Mouse (Mus musculus): ENCODE results near the gene Nup37. TPM values are rescaled to one million over a fixed set of nuclear protein-coding genes. Genes with fewer than 3 reads are reported as not detected.

Gene Nup37
- polyA plus RNA-seq, 1 experiment: 24.0 TPM

DNA sequence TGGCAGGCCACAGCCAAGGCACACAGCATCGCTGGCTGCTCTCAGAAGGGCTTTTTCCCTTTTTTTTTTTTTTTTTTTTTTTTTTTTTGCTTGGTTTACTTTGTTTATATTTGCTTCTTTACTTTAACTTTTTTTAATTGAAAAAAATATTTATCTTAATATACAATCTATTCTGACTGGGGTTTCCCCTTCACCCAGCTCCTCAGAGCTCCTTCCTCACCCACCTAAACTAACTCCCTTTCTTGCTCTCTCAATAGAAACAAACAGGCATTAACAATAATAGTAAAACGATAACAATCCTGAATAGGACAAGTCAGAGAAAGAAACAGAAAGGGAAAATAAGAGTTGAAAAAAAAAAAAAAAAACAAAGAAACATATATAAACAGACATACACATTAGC is 15.3 kb downstream of the Nup37 start:
- Histone ChIP-seq H3K4me3 (replicated peaks; ENCODE audit: control insufficient read depth, low read depth, low read length) (no peak overlapping the region), H3K27ac (ENCODE audit: control insufficient read depth, insufficient read depth, low read depth, low read length, poor library complexity) (no peak overlapping the region), H3K4me1 (ENCODE audit: control insufficient read depth, insufficient read depth, low read length) (no peaks in the 10 kb centered on the region)
- no peak for TF ChIP-seq CTCF (IDR thresholded peaks at IDR 0.05; ENCODE audit: control insufficient read depth, insufficient read depth, low read length)
- no peak for TF ChIP-seq POLR2A (IDR thresholded peaks at IDR 0.05; ENCODE audit: borderline replicate concordance, control insufficient read depth, low read depth, low read length)
- WGBS: 79% methylated on average over 2 of the region's 2 CpGs

DNA sequence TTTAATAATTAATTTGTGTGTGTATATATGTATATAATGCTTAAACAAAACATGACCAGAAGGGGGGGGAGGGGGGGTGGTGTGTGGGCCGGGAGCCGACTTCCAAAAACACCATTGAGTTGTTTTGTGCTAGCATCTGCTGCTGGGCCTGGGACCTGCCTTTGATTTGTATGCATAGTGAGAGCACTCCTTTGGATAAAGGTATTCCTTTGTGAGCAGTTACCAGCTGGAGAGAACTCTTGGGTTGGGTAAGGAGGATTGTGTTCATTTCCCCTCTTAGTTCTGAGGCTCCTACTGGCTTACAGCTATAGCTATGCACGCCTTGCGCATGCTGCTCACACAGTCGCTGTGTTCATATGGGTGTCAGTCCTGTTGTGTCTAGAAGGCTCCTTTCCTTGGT is 15.9 kb downstream of the Nup37 start:
- WGBS: 96% methylated on average over 5 of the region's 5 CpGs

DNA sequence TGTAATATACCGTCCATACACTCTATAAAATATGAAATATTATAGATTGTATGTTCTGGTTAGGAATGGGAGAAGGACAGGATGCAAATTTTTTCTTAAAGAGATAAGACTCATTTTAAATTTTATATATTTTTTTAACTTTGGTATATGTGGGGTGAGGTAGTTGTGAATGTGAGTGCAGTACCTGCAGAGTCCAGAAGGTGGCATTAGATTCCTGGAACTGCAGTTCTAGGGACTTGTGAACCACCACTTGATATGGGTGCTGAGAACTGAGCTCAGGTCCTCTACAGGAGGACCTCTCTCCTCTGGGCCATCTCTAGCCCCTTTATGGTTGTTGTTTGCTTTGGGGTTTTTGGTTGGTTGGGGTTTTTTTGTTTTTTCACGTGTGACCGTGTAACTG is 19.4 kb downstream of the Nup37 start:
- TF ChIP-seq POLR2A (IDR thresholded peaks at IDR 0.05; ENCODE audit: borderline replicate concordance, control insufficient read depth, low read depth, low read length): no peak
- Histone ChIP-seq H3K4me3 (replicated peaks; ENCODE audit: control insufficient read depth, low read depth, low read length) (no peak overlapping the region), H3K27ac (ENCODE audit: control insufficient read depth, insufficient read depth, low read depth, low read length, poor library complexity) (no peak overlapping the region), H3K4me1 (ENCODE audit: control insufficient read depth, insufficient read depth, low read length) (no peaks in the 10 kb centered on the region)
- 88% methylated on average over 3 of the region's 3 CpGs for WGBS

More for the DNA sequence above, 15.9 kb downstream of the Nup37 start:
- Histone ChIP-seq H3K4me3 (replicated peaks; ENCODE audit: control insufficient read depth, low read depth, low read length) (no peak overlapping the region), H3K4me1 (ENCODE audit: control insufficient read depth, insufficient read depth, low read length) (no peaks in the 10 kb centered on the region), H3K27ac (ENCODE audit: control insufficient read depth, insufficient read depth, low read depth, low read length, poor library complexity) (no peak overlapping the region)
- no peak for TF ChIP-seq CTCF (IDR thresholded peaks at IDR 0.05; ENCODE audit: control insufficient read depth, insufficient read depth, low read length)
- TF ChIP-seq POLR2A (IDR thresholded peaks at IDR 0.05; ENCODE audit: borderline replicate concordance, control insufficient read depth, low read depth, low read length): no peak

DNA sequence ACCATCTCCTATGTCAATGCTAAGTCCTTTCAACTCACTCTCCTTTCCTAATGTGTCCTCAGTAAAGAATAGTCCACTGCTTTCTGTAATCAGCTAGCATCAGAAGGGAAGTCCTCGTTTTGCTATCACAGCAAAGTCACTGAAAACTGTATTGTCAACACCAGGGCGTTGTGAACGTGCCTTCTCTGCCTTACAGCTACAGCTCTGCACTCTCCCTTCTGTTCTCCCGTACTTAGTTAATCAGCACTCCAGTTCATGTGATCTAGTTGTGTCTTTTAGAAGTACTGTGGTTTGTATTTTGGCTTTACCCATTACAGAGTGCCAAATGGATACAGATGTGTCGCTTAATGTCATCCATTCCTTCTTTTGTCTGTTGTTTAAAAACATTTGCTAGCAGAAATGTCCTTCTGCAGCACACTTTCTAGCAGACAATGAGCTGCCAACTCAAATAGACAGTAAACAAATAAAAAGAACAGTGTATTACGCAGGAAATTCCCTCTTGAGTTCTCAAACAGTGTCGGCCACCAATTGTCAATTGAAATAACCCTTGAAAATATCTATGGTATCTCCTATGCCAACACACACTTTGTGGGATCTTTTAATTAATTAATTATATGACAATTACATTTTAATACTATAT is 20.8 kb downstream of the Nup37 start:
- Histone ChIP-seq H3K4me3 (replicated peaks; ENCODE audit: control insufficient read depth, low read depth, low read length) (no peak overlapping the region), H3K4me1 (ENCODE audit: control insufficient read depth, insufficient read depth, low read length) (no peaks in the 10 kb centered on the region), H3K27ac (ENCODE audit: control insufficient read depth, insufficient read depth, low read depth, low read length, poor library complexity) (no peak overlapping the region)
- TF ChIP-seq CTCF (IDR thresholded peaks at IDR 0.05; ENCODE audit: control insufficient read depth, insufficient read depth, low read length) (no peak), POLR2A (IDR thresholded peaks at IDR 0.05; ENCODE audit: borderline replicate concordance, control insufficient read depth, low read depth, low read length) (no peak)
- WGBS: 84% methylated on average over 7 of the region's 7 CpGs

DNA sequence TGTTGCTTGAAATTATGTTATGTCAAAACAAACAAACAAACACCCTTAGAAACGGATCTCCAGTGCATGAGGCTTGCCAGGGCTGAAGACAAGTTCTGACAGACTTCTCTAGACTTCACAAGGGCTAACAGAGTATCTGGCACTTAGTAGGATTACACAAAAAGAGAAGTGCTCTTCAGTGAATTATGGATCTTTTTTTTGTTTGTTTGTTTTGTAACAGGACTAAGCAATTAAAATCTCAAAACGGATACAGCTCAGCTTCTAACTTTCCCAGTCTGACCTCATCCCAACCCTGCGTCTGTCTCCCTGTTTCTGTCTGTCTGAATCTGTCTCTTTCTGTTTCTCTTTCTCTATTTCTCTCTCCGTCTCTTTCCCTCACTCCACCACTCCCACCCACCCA is 53.7 kb downstream of the Nup37 start:
- Histone ChIP-seq H3K4me1 (ENCODE audit: control insufficient read depth, insufficient read depth, low read length) (no peaks in the 10 kb centered on the region; the same call in 1 of the 2 replicates), H3K27ac (ENCODE audit: control insufficient read depth, insufficient read depth, low read depth, low read length, poor library complexity) (no peak overlapping the region), H3K4me3 (replicated peaks; ENCODE audit: control insufficient read depth, low read depth, low read length) (no peak overlapping the region)
- 7% methylated on average over 4 of the region's 4 CpGs for WGBS
- no peak for TF ChIP-seq POLR2A (IDR thresholded peaks at IDR 0.05; ENCODE audit: borderline replicate concordance, control insufficient read depth, low read depth, low read length)

DNA sequence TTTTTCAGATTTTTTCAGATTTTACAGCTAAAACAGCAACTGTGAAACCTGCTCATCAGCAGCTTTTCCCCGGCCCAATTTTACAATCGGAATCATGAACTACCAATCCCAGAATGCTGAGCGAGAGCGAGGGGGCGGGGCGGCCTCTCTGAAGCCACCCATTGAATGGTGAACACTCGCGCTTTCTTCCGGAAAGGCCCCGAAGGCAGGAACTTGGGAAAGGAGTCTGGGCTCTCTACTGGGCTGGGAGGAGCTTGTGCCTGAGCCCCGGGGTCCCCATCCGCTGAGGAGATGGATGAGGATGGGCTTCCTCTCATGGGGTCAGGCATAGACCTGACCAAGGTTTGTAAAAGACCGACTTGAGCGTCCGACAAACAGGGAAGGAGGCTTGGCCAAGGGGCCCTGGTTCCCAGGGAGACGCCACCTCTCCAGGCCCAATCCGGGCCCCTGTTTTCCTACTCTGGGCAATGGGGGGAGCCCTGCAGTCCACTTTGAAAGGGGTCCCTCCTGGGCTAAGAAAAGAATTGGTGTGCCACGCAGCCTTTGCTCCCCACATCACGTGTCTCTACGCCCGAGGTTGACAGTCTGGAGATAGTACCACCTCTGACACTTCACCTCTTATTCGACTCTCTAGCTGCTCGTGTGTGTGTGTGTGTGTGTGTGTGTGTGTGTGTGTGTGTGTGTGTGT is 54.3 kb downstream of the Nup37 start, which contains the start of gene Washc3:
Gene Washc3, plus strand, starts transcription at position 143 of the 688 bp plus-strand sequence.
- peak; percentile 69; the same call in 1 of the 2 replicates for TF ChIP-seq POLR2A (IDR thresholded peaks at IDR 0.05; ENCODE audit: borderline replicate concordance, control insufficient read depth, low read depth, low read length)
- TF ChIP-seq CTCF (IDR thresholded peaks at IDR 0.05; ENCODE audit: control insufficient read depth, insufficient read depth, low read length): no peak
- peak within 1 kb of the TSS; percentile 33 for H3K27ac ChIP-seq (ENCODE audit: control insufficient read depth, insufficient read depth, low read depth, low read length, poor library complexity)
- peak within 1 kb of the TSS; percentile 91 for H3K4me3 ChIP-seq (replicated peaks; ENCODE audit: control insufficient read depth, low read depth, low read length)
- no peaks in the 10 kb centered on the region; the same call in 1 of the 2 replicates for H3K4me1 ChIP-seq (ENCODE audit: control insufficient read depth, insufficient read depth, low read length)
- WGBS: under 1% methylated on average over 23 of the region's 23 CpGs

DNA sequence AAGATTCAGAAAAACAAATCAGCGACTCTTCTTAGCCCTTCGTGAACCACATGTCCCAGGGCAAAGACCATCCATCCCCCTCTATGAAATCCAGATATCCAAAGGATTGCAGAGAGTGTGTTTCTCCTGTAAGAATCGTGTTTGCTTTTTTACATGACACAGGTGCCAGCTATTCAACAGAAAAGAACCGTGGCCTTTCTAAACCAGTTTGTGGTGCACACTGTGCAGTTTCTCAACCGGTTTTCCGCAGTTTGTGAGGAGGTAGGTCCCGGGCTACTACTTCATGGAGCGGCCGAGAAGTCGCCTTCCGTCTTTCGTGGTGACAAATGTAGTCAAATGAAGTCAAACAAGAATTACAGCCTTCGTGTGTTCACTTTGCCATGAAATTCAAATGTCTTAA is 54.9 kb downstream of the Nup37 start:
- TF ChIP-seq POLR2A (IDR thresholded peaks at IDR 0.05; ENCODE audit: borderline replicate concordance, control insufficient read depth, low read depth, low read length) (no peak), CTCF (IDR thresholded peaks at IDR 0.05; ENCODE audit: control insufficient read depth, insufficient read depth, low read length) (no peak)
- H3K4me1 ChIP-seq (ENCODE audit: control insufficient read depth, insufficient read depth, low read length): no peaks in the 10 kb centered on the region; the same call in 1 of the 2 replicates
- H3K4me3 ChIP-seq (replicated peaks; ENCODE audit: control insufficient read depth, low read depth, low read length): peak overlapping the region; percentile 91
- 67% methylated on average over 13 of the region's 13 CpGs for WGBS
- peak overlapping the region; percentile 33; the same call in 1 of the 2 replicates for H3K27ac ChIP-seq (ENCODE audit: control insufficient read depth, insufficient read depth, low read depth, low read length, poor library complexity)

DNA sequence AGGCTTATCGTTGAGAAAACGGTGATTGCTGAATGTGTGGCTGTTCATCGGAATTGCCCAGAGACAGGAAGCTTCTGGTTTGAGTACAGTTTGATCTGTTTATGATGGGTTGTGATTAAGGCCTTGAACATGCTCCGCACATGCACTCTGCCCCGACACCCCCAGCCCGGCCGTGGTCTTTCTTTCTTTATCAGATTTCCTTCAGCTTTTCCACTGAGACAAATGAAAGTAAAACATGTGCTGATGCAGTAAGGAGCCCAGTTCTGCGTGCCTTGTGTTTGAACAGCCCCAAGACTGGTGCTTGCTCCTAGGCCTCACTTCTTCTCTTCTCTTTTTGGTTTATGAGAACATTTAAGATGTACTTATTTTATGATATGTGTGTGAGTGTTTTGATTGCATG is 55.8 kb downstream of the Nup37 start:
- WGBS: 20% methylated on average over 8 of the region's 8 CpGs

More for the DNA sequence above, 55.8 kb downstream of the Nup37 start:
- Histone ChIP-seq H3K4me3 (replicated peaks; ENCODE audit: control insufficient read depth, low read depth, low read length) (no peak overlapping the region), H3K4me1 (ENCODE audit: control insufficient read depth, insufficient read depth, low read length) (no peaks in the 10 kb centered on the region; the same call in 1 of the 2 replicates), H3K27ac (ENCODE audit: control insufficient read depth, insufficient read depth, low read depth, low read length, poor library complexity) (no peak overlapping the region)
- TF ChIP-seq POLR2A (IDR thresholded peaks at IDR 0.05; ENCODE audit: borderline replicate concordance, control insufficient read depth, low read depth, low read length) (no peak), CTCF (IDR thresholded peaks at IDR 0.05; ENCODE audit: control insufficient read depth, insufficient read depth, low read length) (no peak)
